Mouse (Mus musculus) thymus, postnatal 4 days (tissue): ENCODE results near the gene Nanog.
"Not testable (repeated sequence)": the region's sequence is repeated elsewhere in the genome, so short reads cannot be mapped to it uniquely, and the experiment has no call there.

Experiments
- DNase-seq: peaks from one replicate; pipeline ENCODE4 v3.0.0; 2021

The Nanog gene

DNA sequence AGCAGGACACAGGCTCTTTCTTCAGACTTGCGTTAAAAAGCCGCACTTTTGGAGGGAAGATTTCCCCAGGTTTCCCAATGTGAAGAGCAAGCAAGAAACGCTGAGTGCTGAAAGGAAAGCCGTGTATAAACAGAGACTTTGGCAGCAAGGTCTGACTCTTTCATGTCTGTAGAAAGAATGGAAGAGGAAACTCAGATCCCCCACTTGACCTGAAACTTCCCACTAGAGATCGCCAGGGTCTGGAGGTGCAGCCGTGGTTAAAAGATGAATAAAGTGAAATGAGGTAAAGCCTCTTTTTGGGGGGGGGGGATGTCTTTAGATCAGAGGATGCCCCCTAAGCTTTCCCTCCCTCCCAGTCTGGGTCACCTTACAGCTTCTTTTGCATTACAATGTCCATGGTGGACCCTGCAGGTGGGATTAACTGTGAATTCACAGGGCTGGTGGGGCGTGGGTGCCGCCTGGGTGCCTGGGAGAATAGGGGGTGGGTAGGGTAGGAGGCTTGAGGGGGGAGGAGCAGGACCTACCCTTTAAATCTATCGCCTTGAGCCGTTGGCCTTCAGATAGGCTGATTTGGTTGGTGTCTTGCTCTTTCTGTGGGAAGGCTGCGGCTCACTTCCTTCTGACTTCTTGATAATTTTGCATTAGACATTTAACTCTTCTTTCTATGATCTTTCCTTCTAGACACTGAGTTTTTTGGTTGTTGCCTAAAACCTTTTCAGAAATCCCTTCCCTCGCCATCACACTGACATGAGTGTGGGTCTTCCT lies at the start of gene Nanog:
Gene Nanog, plus strand, starts transcription at position 454 of the 765 bp plus-strand sequence.
- no peak for DNase-seq

DNA sequence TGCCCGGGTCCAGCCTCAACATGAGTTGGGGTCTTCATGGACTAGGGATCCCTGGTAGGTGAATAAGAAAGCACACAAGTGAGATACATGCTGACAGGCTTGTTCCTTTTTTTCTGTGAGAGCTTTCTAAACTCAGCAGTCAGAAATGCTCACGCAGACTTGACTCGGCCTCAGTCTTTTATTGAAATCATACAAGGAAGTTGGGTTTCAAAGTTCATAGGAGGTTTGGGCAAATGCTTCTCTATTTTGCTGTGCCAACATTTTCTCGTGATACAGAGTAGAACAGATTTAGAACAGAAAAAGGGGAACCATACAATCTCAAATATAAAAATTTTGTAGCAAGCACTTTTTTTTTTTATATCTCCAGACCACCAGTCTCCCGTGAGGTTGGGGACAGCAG lies 49.7 kb upstream of the Nanog start:
- no peak for DNase-seq

DNA sequence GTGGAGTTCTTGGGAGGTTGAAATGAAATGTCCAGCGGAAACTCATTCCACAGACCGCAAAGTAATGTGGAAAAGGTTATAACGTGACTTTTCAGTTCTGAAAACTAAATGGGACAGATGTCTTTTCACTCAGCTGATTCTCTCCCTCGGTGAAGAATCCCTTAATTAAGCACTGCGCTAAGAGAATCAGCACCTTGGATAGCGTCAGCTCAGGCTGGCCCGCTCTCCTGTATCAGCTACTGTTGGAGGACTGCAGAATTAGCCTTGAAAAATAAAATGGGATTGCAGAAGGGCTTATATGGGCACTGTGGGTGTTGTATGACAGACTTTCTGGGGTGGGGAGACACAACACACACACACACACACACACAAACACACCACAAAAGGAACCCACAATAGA lies 47.7 kb upstream of the Nanog start:
- DNase-seq = peak; percentile 23

DNA sequence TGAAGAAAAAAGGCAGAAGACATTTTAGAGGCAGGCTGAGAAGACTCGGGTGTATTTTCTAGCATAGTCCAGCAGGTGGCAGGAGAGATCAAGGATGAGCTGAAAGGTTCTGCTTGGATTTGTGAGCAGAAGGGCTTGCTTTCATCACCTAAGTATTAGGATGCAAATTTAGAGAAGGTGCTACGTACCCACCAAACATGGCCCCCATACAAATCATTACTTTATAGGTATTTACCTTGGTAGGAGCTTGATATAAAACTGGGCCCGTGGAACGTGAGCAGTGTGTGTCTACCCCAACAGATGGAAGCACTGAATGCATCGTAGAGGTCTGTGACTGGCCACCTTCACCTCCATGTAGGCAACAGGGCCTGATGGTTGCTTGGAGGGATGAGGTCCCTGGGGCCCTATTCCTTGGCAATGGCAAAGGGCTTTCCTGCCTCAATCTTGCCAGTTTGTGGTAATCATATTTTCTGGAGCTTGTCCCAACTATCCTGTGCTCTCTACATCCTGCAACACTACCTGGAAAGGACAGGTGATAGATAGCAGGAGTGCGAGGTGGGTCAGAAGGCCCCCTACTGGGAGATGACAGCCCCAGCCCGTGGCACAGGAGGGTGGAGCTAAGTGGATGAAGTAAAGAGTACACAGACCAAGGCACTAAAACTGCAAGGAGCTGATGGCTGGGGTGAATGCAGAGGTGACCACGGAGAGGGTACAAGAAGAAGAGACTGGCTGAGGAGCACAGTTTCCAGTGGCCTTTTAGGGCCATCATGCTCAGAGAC lies 46.5 kb upstream of the Nanog start:
- DNase-seq = peak; percentile 47

DNA sequence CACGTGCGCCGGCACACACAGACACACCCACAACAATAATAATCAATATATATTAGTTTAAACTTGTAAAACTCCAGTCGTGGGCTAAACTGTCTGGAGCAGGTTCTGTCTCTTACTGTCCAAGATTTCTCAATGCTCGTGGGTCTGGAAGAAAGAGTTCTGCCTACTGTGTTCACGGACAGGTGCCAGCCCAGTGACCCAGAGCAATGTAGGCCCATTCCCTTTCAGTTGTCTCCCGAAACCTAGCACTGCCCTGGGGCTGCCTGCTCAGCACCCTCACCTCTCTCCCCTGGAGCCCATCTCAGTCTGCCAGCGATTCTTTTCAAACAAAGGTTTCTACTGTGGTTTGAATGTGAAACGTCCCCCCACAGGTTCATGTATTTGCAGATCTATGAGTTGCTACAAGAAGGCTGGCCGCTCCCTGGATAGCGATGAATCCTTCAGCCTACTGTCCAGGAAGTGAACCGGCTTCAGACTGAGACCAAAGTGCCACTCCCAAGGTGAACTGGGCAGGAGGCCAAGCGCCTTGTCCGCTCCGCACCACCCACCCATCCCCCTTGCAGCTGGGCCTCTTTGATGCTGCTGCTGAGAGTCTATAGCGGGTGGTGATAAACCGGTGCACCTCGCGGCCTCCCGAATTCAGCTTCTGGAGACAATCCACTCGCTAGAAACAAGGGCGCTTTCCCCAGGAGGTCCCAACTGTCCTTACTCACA lies 44.6 kb upstream of the Nanog start:
- no peak for DNase-seq

DNA sequence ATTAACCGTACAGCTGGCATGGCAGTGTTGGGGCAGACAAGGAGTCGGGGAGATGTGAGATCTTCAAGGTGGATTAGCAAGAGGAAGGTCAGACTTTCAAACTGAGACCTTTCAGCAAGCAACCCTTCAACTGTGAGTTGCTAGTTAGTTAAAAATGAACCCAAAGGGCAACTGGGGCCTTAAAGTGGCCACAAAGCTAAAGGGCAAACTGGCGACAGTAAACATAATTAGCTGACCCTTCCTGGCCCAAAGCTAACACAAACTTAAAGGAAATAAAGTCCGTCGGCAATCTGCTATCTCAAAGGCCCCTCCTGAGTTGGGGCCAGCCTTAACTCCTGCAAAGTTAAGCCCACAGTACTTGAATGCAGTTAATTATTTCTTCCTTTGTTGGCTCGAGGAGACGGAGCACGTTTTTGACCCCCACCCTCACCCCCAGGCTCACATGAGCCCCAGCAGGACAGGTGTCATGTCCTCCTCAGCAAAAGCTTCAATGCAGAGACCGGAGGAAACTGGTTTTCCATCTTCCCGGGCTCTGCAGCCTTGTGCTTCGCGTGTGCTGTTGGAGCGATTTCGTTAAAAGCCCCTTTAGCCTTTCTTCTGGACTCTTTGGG lies 43.6 kb upstream of the Nanog start:
- no peak for DNase-seq

DNA sequence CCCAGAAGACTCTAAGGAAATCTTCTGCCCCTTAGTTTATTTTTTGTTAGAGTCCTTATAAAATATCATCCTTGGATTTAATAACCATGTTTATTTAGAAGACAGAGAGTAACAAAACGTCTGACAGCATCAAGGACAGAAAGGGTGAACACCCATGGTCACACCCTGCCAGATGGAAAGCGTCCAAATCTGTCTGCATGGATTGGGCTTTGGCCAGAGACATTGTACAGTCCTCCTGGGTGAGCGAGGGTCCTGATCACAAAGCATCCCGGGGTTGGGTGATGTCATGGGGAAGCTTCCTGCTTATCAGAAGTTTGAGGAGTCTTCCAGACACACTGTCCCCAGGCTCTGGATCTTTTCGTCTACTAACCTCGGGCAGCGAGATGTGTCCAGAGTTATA lies 41.4 kb upstream of the Nanog start:
- no peak for DNase-seq

DNA sequence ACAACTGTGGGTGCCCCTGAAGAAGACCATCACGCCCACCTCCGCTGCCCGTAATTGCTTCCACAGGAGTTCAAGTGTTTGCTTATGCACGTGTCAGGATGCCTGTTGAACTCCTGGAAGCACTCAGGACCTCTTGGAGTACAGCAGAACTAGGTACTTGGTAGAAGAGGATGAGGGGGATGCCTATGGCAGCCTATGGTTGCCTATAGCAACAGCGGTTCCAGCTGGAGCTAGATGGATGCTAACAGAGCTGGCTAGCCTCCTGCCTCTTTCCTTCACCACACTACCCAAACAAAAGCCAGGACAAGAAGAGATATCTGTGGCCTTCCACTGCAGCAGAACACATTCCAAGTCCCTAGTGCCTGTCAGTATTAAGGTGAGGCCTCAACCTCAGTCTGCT lies 39.6 kb upstream of the Nanog start:
- no peak for DNase-seq

DNA sequence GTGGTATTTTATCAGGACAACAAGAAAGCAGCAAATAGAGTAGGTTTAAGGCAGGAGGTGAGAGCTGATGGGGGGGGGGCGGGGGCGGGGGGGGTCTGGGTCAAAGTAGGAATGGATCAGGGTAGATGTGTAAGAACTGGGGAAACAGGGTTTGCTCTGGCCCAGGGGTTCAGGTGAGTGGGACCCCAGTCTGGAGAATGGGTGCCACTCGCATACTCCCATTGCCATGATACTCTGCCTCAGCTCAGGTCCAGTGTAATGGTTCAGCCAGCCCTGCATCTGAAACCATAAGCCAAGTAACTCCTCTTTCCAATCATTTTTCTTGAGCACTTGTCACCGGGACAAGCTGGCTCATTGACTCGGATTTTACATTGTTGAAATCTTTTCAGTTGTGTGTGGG lies 38.5 kb upstream of the Nanog start:
- no peak for DNase-seq

DNA sequence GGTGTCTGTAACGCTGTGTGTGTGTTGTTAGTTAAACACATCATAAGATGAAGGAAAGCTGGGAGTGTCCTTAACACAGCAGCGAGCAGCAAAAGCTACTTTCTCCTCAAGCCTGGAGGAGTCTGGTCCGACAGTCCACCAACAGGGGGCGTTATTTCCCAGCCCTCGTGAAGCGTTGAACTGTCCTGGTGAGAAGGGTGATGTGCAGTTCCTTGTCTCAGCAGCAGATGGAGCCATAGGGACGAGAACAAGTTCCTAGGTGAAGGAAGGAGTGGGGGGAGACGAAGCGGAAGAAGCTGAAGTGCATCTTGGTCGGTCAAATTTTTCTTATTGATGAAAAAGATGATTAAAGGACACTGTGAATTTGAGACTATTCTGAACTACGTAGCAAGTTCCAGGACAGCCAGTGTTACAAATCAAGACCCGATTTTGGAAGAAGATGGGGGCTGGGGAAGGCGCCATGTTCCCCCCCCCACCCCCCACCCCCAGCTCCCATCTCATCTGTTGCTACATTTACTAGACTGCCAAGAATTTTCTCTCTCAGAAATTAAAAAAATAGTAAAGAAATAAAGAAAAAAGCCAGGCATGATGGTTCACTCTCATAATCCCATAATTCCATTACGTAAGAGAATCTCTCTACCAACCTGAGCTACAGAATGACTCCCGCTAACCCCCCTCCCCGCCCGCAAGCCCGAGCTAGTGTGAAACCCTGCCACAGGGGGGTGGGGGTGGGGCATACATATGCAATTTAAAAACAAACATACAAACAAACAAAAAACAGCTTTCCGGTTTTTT lies 37.7 kb upstream of the Nanog start:
- DNase-seq = peak; percentile 96

DNA sequence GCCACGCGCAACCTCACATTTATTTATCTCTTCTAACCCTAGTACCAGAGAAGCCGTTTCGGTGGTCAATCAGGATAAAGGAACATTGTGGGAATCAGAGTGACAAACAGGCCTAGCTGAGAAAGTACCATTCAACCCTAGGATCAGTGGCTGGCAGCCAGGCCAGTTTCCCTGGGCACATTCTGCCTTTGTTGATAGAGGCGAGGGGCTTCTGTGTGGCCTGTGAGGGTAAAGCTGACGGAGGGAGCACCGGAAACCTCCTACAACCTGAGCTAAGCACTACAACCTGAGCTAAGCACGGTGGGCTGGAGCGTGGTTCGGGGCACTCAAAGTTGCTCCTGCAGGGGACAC lies 37.1 kb upstream of the Nanog start:
- DNase-seq = no peak

DNA sequence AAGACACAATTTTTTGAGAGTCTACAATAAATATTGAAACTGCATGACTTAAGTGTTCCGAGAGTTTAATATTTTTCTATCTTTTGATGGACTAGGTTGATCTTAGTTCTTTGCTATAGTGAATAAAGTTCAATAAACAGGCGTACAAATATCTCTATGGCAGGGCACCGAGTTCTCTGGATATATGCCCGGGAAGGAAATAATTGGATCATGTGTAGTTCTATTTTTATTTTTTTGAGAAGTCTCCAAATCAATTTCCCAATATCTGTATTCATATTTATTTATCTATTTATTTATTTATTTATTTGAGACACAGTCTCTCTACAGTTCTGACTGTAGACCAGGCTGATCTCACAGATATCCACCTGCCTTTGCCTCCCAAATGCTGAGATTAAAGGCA lies 36.4 kb upstream of the Nanog start:
- no peak for DNase-seq

DNA sequence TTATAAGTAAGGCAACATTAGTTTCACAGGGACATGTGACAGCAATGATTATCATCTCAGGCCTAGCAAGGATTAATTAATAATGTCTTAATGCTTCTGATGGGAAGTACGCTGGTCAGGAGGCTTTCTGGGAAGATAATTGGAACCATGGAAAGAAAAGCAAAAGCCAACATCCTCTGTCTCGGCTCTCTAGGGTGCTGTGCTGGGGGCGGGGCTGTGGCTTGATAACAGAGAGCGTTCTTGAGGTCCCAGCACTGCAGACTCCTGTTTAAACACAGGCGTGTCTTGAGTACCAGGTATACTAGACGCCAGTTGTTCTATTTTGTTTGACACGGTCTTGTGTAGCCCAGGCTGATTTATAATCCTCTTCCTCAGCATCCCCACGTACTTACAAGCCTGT lies 34.5 kb upstream of the Nanog start:
- DNase-seq = no peak

DNA sequence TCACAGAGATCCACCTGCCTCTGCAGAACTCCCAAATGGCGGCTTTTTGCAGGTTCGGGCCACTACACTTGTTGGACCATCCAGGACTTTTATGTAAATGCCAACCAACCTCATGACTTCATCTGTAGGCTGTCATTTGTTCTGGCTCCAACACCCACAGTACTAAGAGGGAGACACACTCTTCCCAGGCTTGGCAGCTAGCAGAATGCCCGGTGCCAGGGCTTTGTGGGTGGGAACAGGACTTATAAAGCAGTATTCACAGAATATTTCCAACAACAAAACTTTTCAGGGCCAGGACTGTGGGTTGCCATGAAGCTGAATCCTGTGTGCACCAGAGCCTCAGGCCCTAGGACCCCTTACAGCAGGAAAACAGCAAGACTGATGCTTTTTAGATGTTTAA lies 24.6 kb upstream of the Nanog start:
- DNase-seq = no peak

DNA sequence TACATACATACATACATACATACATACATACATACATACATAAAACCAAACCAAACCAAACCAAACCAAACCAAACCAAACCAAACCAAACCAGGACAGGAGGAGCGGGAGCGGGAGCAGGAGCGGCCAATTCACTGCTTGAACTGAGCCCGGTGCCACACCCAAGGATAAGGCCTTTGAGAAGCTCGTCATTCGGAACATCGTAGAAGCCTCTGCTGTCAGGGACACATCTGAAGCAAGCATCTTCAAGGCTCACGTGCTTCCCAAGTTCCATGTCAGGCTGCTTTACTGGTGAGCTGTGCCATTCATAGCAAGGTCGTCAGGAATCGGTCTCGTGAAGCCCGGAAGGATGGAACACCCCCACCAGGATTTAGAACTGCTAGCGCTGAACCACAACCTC lies 20.6 kb upstream of the Nanog start:
- no peak for DNase-seq

DNA sequence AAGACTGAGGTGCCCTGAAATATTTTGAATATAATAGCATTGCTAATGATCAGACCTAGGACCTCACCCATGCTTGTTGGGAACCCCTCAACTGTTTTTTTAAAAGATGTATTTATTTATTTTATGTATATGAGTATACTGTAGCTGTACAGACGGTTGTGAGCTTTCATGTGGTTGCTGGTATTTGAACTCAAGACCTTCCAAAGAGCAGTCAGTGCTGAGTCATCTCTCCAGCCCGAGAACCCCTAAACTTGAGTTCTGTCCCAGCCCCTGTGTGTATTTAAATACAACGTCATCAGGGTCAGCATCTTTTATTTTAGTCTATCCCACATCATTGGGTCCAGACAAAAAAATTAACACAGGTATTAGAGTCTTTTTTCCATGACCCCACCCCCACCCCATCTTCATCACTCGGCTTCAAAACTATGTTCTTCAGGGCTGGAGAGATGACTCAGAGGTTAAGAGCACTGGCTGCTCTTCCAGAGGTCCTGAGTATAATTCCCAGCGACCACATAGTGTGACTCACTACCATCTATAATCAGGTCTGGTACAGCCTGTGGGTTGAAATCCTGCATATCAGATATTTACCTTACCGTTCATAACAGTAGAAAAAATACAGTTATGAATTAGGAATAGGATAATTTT lies 17.8 kb upstream of the Nanog start:
- no peak for DNase-seq

DNA sequence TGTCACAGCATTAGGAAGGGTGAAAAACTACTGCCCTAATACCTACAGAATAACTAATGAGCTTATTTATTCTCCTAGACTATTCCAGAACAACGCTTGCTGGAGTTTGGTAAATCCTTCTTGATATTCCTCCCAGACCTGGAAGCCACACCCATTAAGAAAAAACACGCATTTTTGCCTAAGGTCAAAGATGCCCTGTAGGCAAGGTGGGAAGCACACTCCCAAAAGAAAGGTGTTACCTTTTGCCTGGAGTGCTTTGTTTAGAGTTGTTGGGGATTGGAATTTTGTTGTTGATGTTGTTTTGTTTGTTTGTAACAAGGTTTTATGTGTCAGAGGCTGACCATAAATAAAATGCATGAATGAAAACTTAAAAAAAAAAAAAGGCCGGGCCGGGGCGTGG lies 17.2 kb upstream of the Nanog start:
- DNase-seq = no peak

DNA sequence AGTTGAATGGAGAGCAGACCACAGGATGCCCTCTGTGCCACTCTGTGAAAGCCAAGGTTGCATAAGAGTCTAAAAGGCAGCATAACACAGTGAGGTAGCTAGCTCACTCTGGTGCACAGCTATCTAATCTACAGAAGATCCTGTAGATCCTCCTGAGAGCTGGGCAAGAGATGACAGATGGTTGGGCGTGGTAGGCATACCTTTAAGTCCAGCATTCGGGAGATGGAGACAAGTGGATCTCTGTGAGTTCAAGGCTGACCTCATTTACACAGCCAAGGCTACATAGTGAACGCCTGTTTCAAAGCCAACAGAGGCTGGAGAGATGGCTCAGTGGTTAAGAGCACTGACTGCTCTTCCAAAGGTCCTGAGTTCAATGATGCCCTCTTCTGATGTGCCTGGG lies 11.9 kb upstream of the Nanog start:
- no peak for DNase-seq

DNA sequence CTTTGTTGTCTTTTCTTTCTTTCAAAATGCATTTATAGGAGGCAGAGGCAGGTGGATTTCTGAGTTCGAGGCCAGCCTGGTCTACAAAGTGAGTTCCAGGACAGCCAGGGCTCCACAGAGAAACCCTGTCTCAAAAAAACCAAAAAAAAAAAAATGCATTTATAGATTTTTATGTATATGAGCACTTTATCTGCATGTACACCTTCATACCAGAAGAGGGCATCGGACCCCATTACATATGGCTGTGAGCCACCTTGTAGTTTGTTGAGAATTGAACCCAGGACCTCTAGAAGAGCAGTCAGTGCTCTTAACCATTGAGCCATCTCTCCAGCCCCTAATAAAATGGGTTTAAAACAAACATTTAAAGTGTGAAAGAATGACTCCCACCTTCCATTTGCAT lies 7.7 kb upstream of the Nanog start:
- DNase-seq = not testable (repeated sequence)

DNA sequence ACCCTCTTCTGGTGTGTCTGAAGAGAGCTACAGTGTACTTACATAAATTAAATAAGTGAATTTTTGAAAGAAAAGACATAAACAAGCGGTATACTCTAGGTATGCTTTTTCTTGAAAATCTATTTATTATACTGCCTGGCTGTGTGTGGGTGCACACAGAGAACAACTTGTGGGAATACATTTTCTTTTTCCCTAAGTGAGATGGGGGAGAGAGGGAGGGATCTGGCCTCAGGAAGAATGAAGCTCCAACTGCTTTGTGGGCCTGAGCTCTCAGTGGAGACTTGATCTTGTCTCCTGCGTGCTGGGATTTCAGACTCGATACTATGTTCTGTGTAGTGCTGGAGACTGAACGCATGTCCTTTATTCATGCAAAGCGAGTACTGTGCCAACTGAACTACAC lies 5.5 kb upstream of the Nanog start:
- DNase-seq = no peak

DNA sequence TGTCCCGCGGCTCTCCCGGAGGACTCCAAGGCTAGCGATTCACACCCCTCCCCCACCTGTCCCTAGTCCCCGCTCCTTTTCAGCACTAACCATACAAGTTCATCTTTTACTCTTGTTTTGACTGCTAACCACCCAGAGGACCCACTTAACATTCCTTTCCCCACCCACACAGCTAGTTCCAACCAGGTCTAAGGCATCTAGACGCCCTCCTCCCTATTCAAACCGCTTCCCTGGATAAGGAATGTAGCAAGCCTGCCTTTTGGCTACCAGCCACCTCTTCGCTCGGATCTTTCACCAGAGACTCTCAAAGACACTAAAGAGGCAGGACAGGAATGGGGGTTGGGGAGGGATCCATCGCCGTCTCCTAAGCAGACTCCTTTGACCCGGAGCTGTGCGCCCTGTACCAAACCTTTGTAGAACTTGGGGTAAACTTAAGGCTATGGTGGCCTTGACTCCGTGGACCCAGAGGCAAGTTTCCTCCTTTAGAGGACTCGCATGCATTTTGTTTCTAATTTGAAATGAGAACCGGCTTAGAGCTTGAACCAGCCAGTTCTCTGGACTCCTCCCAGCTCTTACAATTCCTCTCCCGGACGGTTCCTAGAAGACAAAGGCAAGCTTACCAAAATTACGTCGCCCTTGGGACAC lies 4.7 kb upstream of the Nanog start:
- no peak for DNase-seq

DNA sequence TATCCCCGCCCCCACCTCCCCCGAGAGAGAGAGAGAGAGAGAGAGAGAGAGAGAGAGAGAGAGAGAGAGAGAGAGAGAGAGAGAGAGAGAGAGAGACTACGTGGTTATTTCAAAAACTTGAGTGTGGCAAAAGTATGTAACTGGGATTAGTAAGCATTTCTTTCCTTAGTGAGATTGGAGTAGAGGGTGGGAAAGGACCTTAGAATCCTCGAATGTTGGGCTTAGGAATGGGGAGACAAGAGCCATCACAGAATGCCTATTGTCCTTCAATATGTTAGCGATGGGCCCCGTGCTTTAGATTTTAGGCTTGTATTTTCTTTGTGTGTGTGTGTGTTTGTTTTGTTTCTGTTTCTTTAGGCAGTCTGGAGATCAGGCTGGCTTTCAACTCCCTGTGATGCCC lies 4.0 kb upstream of the Nanog start:
- no peak for DNase-seq
